Mouse (Mus musculus) cerebellum, adult 11 months (tissue): ENCODE results near the gene Stat4.

Experiments
- DNase-seq: peaks from one replicate; pipeline ENCODE4 v3.0.0; 2022

The Stat4 gene

DNA sequence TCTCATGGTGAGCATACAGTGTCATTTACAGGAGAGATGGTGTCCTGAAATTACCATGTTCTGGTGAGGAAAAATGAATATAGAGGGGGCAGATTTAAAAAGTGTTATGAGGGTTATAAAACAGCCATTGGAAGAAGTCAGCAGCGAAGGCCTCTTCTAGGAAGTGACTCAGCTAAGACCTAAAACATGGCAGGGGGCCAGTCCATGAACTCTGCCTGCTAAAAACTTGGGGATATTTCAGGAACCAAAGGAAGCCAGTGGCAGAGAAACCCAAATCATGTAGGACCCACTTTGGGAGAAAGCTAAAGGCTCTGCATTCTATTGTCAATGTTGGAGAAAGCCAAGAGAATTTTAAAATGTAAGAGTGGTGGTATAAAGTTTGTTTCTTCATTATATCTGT is 125.4 kb downstream of the Stat4 start:
- DNase-seq = no peak

- DNase-seq = no peak
These were observed 126.2 kb downstream of the Stat4 start for GRCm38 (mm10) chr1:52113067-52113665.

DNA sequence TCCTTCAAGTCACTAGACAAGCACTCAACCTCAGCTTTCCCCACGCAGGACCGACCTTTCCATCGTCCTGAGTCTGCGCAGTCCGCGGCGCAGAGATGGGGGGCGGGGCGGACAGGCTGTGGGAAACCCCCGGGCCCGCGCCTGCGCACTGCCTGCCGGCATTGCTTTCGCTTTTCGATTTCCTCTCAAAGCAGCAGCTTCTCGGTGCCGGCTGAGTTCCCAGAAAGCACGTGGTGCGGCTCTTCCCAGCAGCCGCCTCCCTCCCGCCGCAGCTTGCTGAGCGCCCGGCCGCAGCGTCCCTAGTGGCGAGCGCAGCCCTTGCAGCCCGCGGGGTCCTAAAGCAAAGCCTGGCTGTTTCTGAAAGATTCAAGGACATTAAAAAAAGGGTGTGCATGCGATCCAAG is 126.7 kb downstream of the Stat4 start:
- peak; percentile 99 for DNase-seq

- no peak for DNase-seq
These were observed 129.5 kb downstream of the Stat4 start for GRCm38 (mm10) chr1:52116441-52116840.

GRCm38 (mm10) chr1:52117777-52118176 is 130.8 kb downstream of the Stat4 start:
- DNase-seq = no peak

- peak; percentile 77 for DNase-seq
These were observed 132.1 kb downstream of the Stat4 start, which contains the start of gene Stat1 for GRCm38 (mm10) chr1:52118860-52119591. Gene Stat1, plus strand, starts transcription at chr1:52119440.

DNA sequence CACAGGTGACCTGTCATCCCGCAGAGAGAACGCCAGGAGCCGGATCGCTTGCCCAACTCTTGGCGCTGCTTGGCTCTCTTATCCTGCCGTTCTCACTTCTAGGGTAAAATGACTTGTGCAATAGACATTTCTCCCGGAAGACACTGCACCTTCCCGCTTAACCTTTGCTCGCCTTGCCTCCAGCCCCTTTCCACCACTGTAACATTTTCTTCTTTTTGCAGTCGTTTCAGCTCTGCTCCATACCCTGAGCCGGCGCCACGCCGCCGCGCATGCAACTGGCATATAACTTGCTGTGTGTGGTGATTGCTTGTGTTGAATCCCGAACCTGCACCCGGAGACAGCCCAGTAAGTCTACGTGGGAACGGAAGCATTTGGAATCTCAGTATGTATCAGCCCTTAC is 132.7 kb downstream of the Stat4 start:
- no peak for DNase-seq

GRCm38 (mm10) chr1:52120191-52120590 is 133.2 kb downstream of the Stat4 start:
- no peak for DNase-seq

GRCm38 (mm10) chr1:52121052-52121451 is 134.1 kb downstream of the Stat4 start:
- DNase-seq = no peak

- DNase-seq = no peak
These were observed 137.9 kb downstream of the Stat4 start for GRCm38 (mm10) chr1:52124818-52125217.

- DNase-seq = no peak
These were observed 140.4 kb downstream of the Stat4 start for GRCm38 (mm10) chr1:52127350-52127749.

DNA sequence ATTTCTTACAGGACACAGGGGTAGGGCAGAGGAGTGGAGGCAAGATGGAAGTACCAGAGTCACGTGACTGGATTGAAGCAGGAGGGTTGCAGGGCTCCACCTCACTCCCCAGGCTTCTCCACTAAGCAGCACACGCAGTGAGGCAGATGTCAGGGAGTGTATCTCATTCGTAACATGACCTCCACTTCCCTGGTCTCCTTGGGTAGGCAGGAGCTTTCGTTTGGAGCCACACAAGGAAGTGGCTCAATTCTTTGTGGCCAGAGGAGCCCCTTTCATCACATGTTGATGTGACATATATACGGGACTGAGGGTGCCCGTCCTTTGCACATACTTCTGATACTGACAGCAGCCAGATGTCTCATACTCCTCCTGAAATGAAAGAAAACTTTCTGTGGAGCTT is 142.8 kb downstream of the Stat4 start:
- DNase-seq = no peak

DNA sequence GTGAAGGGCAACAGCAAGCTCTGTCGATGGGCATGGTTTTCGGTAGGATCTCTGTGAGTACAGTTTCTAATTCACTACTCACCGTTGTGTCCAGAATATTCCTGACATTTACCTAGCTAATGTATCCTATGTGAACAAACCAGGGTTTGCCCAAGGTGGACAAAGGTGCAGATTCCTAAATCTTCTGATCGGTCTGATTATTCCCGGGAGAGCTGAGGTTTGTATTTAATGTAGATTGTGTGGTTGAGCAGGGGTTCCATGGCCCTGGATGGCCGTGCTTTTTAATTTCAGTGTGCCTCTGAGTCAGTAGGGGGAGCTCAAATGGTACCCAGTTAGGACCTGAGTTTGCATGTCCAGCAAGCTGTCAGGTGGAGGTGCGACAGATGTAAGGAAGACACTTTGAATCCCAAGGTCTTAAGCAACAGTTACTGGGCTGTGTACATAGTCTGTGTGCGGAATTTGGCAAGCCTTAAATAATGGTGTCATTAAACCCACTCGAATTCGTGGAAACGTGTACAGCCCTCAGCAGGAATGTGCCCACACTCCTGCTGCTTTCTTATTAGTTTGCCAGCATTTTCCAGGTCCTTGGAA is 144.9 kb downstream of the Stat4 start:
- no peak for DNase-seq

GRCm38 (mm10) chr1:52133254-52133653 is 146.3 kb downstream of the Stat4 start:
- no peak for DNase-seq

DNA sequence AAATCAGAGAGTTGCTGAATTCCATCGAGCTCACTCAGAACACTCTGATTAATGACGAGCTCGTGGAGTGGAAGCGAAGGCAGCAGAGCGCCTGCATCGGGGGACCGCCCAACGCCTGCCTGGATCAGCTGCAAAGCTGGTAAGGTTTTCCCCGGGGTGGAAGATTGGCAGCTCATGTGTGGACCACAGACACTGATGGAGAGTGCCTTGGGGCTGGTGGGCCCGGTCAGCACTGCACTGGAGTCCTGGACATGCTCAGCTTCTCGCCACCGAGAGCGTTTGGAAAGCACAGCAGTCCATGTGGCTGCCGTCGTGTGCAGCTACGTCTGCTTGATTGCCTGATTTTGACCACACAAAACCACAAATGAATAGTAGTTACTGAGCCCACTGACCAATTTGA is 150.3 kb downstream of the Stat4 start:
- DNase-seq = no peak

GRCm38 (mm10) chr1:52140534-52140933 is 153.6 kb downstream of the Stat4 start:
- DNase-seq = no peak

GRCm38 (mm10) chr1:52141482-52141881 is 154.5 kb downstream of the Stat4 start:
- no peak for DNase-seq

- no peak for DNase-seq
These were observed 155.2 kb downstream of the Stat4 start for GRCm38 (mm10) chr1:52142117-52142516.

DNA sequence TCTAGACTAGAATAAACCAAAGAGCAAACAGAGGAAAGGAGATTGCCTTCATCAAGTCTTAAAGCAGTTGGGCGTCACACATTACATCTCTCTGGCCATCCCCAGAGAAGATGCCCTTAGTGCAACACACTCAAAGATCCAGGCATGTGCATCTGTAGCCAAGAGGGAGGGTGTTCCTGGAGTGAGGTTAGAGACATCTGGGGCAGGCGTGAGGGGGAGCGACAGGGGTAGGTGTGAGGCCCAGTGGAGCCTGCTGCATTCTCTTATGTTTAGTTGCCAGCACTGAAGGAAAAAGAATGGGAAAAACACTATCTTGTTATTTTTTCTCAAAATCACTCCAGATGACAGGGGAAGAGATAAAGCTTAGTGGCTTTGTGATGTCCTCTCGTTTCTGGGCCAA is 156.2 kb downstream of the Stat4 start:
- no peak for DNase-seq

GRCm38 (mm10) chr1:52143596-52144156 is 156.7 kb downstream of the Stat4 start:
- DNase-seq = no peak

GRCm38 (mm10) chr1:52144907-52145306 is 158.0 kb downstream of the Stat4 start:
- DNase-seq = no peak

GRCm38 (mm10) chr1:52146214-52146970 is 159.4 kb downstream of the Stat4 start:
- DNase-seq = peak; percentile 59

DNA sequence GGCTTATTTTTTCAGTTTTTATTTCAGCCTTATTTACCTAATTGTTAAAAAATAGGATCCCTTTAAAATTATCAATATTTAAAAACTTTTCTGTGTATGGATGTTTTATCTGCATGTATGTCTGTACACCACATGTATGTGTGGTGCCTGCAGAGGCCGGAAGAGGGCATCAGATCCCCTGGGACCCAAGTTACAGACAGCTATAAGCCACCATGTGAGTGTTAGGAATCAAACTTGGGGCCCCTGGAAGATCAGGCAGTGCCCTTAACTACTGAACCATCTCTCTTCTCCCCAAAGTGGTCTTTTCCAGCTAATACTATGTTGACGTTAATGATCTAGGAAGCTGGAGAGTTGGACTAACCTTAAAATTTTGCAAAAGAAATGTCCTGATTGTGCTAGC is 160.5 kb downstream of the Stat4 start:
- DNase-seq = no peak
